Mouse (Mus musculus) thymus, postnatal 0 days (tissue): Measurements from ENCODE around the gene Evl. TPM values are rescaled to one million over a fixed set of nuclear protein-coding genes. Genes with fewer than 3 reads are reported as not detected.
"Not testable (repeated sequence)": the region's sequence is repeated elsewhere in the genome, so short reads cannot be mapped to it uniquely, and the experiment has no call there.

Experiments
- DNase-seq: peaks from one replicate; pipeline ENCODE4 v3.0.0-alpha.2; 2015; ENCODE audit warnings: low spot score
- polyA plus RNA-seq: library from polyadenylated mRNA; unstranded; fragments of >200 nt; fragmentation: Nextera tagmentation; extraction: Ambion mirVana; gene quantifications from 2 replicates; pipeline ENCODE4 v1.2.1, GENCODE M21; 2015

The Evl gene
- polyA plus RNA-seq, 1 experiment from 2014 or later = 73.8 TPM

DNA sequence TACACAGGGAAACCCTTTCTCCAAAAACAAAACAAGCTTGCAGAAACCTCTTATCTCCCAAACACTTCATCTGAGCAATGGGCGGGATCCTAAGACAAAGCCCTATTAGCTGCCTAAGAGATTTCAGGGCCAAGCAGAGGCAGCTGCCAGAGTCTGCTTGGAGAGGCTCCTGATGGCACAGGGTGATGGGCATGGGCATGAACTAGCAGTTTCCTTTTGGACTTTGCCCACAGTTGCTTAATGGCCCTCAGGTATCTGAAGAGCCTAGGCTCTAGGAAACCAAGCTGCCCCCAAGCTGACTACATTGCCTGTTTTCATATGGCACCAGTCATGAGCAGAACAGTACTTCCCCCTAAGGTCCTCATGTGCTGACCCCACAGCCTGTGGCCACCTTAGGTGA is 139.7 kb downstream of the Evl start:
- DNase-seq = no peak

DNA sequence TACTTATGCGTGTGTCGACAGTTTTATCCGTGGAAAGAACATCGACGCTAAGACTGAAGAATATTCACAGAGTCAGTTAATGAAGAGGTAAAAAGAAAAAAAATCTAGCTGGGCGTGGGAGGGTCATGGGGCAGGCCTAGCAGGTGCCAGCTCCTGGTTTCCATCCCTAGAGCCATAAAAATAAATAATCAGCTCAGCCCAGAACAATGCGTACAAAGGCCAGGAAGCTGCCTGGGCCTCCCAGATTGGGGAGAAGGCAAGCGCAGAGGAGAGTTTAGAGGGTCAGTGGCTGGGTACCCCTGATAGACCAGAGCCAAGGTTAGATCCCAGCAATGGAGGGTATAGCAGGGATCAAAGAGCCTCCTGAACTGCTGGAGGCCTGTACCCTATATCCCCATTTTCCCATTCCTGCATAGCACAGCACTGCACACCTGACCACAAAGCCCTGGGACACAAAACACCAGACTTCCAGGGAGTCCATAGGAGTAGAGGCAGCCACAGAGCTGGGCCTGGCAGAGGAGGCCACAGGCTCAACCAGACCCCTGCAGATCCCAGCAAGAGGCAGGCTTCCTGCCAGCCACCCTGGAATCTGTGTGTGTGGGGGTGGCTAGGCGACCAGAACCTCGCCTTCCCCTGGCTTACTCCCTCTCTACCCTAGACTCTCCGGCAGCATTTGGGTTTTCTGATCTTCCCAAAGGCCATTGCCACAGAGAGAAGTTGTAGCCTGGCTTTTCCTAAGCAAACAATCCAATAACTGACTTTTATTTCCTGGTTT is 144.4 kb downstream of the Evl start:
- DNase-seq = no peak

DNA sequence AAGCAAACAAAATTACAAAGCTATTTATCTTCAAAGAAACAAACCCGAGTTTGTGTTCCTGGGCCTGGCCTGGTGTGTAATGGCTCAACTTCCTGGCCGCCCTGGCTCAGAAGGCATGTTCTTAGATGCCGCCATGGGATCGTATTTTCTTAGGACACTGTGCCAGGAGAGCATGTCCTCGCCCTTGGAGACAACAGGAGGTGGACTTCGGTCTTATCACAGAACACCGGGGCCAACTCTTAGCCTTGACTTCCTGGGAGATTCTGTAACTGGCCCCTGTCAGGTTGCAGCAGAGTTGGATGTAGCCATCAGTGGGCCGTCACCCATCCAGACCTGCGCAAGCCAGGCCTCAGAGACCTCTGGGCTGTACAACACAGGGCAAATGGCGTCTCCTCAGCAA is 145.1 kb downstream of the Evl start:
- DNase-seq = no peak

DNA sequence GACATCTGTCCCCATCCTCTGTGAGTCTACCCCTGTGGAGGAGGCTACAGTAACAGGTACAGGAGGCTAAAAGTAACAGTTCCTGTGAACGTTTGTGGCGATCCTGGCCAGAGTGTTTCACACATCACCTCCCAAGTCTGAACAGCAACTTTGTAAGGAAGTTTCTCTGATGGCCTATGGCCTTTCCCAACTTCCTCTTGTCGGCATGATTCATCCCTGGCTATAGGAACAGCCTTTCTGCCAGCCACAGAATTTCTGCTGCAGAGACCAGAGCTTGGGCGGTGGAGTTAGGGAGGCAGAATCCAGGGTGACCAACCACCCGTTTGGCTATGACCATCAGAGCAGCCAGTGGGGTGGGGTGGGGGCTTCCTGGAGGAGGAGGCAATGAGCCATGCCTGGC is 145.5 kb downstream of the Evl start:
- DNase-seq = no peak

DNA sequence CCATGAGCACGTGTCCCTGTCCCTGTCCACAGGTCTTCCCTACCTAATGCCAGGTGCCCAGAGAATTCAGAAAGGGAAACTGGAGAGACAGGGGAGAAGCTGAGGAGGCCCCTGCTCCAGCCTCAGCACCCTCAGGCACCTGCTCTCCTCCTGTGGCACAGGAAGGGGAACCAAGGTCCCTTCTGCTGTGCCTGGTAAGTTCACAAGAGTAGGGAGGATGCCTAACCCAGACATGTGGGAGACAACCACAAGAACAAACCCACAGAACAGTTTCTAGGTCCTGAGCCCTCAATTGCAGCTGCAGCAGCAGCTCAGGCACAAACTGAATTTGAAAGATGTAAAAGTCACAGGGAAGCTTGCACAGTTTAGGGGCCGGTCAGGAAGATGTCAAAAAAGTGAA is 146.7 kb downstream of the Evl start:
- peak; percentile 85 for DNase-seq

DNA sequence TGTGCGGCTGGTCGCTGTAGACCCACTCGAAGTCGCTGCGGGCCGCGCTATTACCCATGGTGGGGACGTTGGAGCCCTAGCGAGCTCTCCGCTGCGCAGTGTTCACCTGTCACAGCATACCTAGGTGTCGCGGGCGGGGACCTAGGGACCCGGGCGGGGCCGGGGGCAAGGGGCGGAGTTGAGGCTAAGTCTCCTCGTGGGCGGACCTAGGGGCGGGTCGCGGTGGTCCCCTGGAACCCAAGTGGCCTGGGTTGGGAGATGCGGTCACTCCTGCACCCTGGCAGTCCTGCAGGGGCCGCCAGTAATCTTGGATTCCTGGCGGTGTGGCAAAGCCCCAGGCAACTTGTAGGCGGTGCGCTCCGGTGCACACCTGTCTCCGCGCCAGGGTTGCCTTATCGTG is 147.7 kb downstream of the Evl start, which contains the start of gene Degs2:
Degs2 (minus strand) TSS at position 131 of the 400 bp plus-strand sequence.
- peak; percentile 38 for DNase-seq

DNA sequence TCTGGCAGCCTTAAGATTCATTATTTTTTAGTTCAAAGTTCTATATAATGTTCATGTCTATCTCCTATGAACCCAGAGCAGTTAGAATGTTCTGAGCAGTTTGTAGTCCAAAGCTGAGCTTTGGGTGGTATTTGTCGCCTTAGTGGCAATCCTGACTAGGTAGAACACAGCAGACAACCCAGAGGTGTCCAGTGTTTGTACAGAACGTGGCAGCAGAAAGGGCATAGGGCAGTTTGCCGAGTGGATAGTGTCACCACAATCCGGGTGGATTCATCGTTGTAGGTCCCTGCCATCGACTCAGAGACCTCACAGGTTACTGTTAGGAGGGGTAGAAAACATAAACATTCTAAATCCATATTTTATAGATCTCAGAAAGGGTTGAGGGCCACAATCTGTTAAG is 151.0 kb downstream of the Evl start:
- no peak for DNase-seq

DNA sequence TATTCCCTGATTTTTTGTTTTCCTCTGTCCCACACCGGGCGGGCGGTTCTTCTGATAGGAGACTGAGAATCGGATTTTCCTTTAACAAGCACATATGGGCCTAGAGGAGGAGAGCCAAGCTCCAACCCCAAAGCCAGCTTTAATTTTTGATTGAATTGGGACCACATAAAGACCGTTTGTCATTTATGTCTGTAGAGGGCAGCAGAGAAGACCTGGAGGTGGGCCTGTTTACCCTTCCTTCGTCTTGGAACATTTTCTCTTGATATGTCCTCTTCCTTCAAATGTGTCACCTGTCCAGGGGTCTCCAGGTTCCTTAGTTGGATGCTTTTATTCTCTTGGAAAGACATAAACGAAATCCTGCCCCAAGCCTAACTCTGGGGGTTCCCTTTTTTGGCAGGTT is 151.6 kb downstream of the Evl start:
- peak; percentile 30 for DNase-seq

DNA sequence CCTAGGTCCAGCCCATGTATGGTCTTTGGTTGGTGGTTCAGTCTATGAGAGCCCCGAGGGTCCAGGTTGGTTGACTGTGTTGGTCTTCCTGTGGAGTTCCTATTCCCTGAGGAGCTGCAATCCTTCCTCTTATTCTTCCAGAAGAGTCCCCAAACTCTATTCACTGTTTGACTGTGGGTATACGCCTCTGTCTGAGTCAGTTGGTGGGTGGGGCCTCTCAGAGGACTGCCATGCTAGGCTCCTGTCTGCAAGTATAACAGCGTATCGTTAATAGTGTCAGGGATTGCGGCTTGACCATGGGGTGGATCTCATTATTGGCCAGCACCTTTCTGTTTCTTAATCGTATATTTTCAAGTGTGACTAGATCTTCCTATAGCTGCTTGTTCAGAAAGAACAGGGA is 154.9 kb downstream of the Evl start:
- DNase-seq = no peak

DNA sequence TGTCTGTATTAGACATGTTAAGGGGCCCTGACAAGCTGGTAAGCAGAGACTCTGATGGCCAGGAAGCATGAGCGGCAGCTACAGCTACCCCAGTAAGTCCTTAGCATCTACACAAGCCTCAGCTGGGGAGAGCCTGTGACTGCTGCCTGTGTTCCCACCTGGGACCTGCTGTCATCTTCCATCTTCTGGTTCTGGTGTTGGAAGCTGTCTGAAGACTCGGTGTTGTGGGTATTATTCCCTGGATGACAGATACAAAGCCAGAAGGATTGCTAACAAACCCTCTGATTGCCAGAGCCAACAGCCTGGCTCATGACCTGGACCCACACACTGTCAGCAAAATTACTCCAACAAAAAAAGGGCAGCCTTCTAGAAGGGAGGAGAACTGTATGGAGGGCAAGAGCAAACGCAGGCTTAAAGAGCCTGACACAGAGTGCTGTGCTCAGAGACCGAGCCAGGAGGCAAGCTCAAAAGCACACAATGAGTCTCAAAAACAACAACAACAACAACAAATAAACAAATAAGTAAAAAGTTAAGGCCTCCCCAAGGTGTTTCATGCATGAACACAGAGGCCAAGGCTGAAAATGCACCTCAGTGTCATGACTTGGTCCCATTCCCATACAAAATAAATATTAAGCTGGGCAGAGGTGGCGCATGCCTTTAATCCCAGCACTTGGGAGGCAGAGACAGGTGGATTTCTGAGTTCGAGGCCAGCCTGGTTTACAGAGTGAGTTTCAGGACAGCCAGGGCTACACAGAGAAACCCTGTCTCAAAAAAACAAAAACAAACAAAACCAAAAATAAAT is 155.6 kb downstream of the Evl start:
- DNase-seq = no peak

DNA sequence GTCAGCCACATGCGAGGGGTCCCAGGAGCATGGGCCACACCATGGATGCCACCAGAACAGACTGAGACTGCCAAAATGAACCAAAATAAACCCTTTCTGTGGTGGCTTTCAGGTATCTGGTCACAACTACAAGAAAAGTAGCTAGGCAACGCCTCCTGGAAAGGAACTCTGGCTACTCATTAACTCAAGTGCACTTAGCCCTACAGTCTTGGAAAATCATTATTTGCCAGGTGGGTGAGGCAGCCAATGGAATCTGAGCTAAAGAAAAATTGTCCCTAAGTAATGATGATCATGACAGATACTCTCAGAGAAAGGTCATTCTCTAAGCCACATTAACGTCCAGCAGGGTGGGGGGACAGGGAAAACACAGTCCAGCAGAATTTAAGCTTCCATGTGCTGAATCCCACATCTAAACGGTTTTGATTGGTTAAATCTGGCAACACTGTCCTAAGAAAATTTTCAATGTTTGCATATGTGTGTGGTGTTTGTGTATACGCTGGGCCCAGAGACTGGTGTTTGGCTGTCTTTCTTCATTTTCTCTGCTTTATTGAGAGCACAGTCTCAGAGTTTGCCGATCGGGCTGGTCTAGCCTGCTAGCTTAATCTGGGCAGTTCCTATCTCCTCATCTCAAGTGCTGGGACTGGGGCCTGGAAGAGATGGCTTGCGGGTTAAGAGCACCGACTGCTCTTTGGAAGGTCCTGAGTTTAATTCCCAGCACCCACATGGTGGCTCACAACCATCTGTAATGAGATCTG is 156.5 kb downstream of the Evl start:
- DNase-seq = no peak

DNA sequence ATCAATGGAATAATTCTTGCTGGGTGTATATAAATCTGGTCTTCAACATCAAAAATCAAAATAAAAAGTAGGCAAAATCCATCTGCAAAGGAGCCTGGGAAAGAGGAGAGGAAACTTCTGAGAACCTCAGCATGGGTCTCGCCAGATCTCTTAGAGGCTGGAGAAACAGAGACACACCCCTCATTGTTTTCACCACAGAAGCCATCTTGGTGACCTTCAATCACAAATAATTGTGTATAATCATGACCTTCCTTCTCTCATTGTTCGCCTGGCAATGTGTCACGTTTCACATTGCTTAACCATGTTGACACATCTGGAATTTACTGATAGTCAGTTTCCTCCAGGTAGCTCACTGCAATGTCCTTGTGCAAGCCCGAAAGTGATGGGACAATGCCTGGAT is 158.0 kb downstream of the Evl start:
- no peak for DNase-seq

DNA sequence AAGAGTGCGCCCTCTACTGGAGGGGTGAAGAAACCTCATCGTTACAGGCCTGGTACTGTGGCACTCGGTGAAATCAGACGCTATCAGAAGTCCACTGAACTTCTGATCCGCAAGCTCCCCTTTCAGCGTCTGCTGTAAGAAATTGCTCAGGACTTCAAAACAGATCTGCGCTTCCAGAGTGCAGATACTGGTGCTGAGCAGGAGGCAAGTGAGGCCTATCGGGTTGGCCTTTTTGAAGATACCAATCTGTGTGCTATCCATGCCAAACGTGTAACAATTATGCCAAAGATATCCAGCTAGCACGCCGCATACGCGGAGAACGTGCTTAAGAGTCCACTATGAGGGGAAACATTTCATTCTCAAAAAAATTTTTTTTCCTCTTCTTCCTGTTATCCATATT is 159.5 kb downstream of the Evl start:
- DNase-seq = not testable (repeated sequence)

DNA sequence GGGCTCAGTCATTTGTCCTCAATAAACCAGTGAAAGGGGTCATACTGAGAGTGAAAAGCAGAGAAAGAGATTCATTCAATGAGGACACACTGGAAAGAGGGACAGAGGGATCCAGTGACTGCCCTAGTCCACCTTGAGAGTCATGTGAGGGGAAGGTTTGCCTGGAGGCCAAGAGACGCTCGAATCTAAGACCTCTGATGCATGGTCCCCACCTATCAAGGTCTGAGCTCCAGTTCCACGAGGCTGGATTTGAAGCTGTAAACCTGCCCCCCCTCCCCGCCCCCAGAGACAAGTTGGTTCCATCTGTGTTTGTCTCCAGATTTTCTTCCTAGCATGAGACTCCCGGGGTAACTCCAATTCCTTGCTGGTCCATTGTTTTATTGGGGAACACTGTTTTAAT is 161.3 kb downstream of the Evl start:
- DNase-seq = no peak

DNA sequence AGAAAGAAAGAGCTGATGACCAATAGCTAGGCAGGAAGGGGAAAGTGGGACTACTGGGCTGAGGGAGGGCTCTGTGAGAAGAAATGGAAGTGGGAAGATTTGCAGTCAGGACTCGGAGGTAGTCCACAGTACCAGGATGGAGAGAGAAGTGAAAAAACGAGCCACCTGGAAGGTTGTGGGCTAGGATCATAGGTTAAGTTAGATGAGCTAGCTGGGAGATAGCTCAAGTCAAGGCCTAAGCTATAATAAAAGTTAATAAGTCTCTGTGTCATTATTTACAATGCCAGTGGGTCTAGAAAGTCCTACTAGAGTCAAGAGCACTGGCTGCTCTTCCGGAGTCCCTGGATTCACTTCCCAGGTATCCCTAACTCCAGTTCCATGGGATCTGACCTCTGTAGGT is 164.0 kb downstream of the Evl start:
- no peak for DNase-seq

DNA sequence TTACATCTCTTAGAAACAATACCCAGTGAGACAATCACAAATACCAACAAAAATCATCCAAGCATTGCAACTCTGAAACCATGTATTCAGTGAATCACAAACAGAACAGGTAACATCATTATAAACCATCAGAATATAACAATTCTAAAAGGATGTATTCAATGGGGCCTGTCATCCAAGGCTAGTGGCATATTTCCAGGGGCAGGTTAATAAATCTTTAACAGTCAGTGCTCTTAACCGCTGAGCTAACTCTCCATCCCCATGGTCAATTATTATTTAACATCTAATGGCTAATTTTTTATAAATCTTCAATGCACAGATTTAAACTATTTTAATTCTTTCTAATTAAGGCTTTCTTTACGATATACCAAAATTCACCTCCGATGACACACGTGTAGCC is 167.9 kb downstream of the Evl start:
- DNase-seq = no peak

DNA sequence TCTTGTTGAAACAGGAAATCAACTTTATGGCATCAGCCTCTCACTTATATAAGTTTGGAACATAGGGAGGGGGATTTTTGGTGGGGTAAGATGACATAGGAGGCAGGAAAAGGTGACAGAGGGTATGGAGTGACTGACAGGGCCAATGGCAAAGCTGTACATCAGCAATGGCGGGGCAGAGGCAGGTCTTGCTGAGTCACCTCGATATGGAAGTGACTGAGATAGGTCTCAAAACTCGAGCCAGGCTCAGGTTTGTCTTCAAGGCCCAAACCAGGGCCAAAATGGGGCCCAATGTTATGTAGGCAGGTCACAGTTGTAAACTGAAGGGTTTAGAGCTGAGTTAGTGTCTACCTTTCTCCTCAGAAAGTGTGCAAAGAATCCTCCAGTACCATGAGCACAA is 169.3 kb downstream of the Evl start:
- no peak for DNase-seq

DNA sequence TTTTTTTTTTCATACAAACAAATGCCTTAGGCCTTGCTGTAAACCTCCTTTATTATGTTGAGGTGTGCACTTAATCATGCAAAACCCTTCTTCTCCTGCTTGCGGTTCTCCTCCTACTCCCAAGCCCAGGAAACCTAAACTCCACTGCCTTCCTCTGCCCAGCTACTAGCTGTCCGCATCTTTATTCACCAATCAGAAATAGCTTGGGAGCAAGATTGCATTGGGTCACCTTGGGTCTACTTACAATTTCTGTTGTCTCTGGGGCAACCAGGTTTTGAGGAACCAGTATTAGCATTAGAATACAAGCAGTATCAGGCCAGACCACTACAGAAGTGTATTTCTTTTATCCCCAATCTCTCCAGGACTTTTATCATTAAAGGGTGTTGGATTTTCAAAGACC is 179.9 kb downstream of the Evl start:
- no peak for DNase-seq

DNA sequence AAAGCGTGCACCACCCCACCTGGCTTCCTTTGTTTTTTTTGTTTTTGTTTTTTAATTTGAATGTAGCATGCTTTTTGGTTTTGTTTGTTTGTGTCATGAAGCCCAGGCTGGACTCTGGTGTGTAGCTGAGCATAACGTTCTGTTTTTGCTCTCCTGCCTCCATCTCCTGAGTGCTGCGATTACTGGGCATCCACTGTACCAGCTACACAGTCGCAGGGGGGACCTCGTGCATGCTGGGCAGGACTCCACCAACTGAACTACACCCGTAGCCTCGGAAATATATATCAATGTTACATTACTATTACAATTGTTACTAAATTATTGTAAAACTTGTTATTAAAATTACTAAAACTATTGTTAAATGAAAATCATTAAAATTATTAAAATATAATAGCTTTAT is 183.3 kb downstream of the Evl start:
- no peak for DNase-seq
